Mouse (Mus musculus): ENCODE results near the gene Jpt1. TPM values are rescaled to one million over a fixed set of nuclear protein-coding genes. Genes with fewer than 3 reads are reported as not detected.

Jpt1 gene
- 320 TPM for polyA plus RNA-seq (2012; fragmentation: generic; extraction: Trizol)
- long read RNA-seq, experiment 1, partial matches to known transcripts, result 0 of 66 reads
- long read RNA-seq, experiment 1, other reads (novel, unspliced or antisense), result 61 of 66 reads
- long read RNA-seq, experiment 2, partial matches to known transcripts, result 4 of 18 reads
- long read RNA-seq, experiment 2, other reads (novel, unspliced or antisense), result 7 of 18 reads

GRCm38 (mm10) chr11:115514238-115514663 lies at the start of gene Jpt1:
TSS of gene Jpt1 (minus strand) at chr11:115514387.
- peak within 1 kb of the TSS; percentile 91 for H3ac ChIP-seq (ENCODE audit: control insufficient read depth, insufficient read length, low read depth)
- TF ChIP-seq MAX (IDR thresholded peaks at IDR 0.05) (no peak), CTCF (IDR thresholded peaks at IDR 0.05; ENCODE audit: control insufficient read depth, insufficient read depth, insufficient read length) (no peak), USF1 (IDR thresholded peaks at IDR 0.05; ENCODE audit: low read depth) (no peak)
- H3K36me3 ChIP-seq (ENCODE audit: control insufficient read depth, insufficient read depth), result peaks cover 5% of the 10 kb centered on the region
- H3K4me3 ChIP-seq (ENCODE audit: insufficient read depth, poor library complexity, severe bottlenecking), result peak within 1 kb of the TSS; percentile 95
- peaks cover 48% of the 10 kb centered on the region for H3K79me3 ChIP-seq (ENCODE audit: low read depth)
- peaks cover 51% of the 10 kb centered on the region for H3K79me2 ChIP-seq (ENCODE audit: control insufficient read depth, insufficient read depth)
- no peaks in the 10 kb centered on the region for H3K27me3 ChIP-seq (ENCODE audit: control insufficient read depth, insufficient read depth, insufficient read length)

GRCm38 (mm10) chr11:115563406-115563805 lies 49.2 kb upstream of the Jpt1 start:
- Histone ChIP-seq H3ac (ENCODE audit: control insufficient read depth, insufficient read length, low read depth) (no peak overlapping the region), H3K36me3 (ENCODE audit: control insufficient read depth, insufficient read depth) (peaks cover 33% of the 10 kb centered on the region), H3K79me2 (ENCODE audit: control insufficient read depth, insufficient read depth) (peaks cover 43% of the 10 kb centered on the region), H3K79me3 (ENCODE audit: low read depth) (peaks cover 37% of the 10 kb centered on the region), H3K4me3 (ENCODE audit: insufficient read depth, poor library complexity, severe bottlenecking) (no peak overlapping the region), H3K27me3 (ENCODE audit: control insufficient read depth, insufficient read depth, insufficient read length) (no peaks in the 10 kb centered on the region)
- TF ChIP-seq FOSL1 (IDR thresholded peaks at IDR 0.05; ENCODE audit: insufficient read depth, low read length, poor library complexity, severe bottlenecking) (no peak), MYOD1 (IDR thresholded peaks at IDR 0.05; ENCODE audit: control insufficient read depth, insufficient read length, low read depth) (no peak), MYOG (IDR thresholded peaks at IDR 0.05; ENCODE audit: control insufficient read depth, extremely low read depth, insufficient read length) (no peak), MAX (IDR thresholded peaks at IDR 0.05) (no peak), USF1 (IDR thresholded peaks at IDR 0.05; ENCODE audit: low read depth) (no peak), CTCF (IDR thresholded peaks at IDR 0.05; ENCODE audit: control insufficient read depth, insufficient read depth, insufficient read length) (no peak), CEBPB (IDR thresholded peaks at IDR 0.05; ENCODE audit: low read depth) (no peak)

GRCm38 (mm10) chr11:115555717-115556116 lies 41.5 kb upstream of the Jpt1 start:
- TF ChIP-seq CEBPB (IDR thresholded peaks at IDR 0.05; ENCODE audit: low read depth) (no peak), CTCF (IDR thresholded peaks at IDR 0.05; ENCODE audit: control insufficient read depth, insufficient read depth, insufficient read length) (no peak), MAX (IDR thresholded peaks at IDR 0.05) (no peak), MYOG (IDR thresholded peaks at IDR 0.05; ENCODE audit: control insufficient read depth, extremely low read depth, insufficient read length) (no peak), USF1 (IDR thresholded peaks at IDR 0.05; ENCODE audit: low read depth) (no peak), FOSL1 (IDR thresholded peaks at IDR 0.05; ENCODE audit: insufficient read depth, low read length, poor library complexity, severe bottlenecking) (no peak), MYOD1 (IDR thresholded peaks at IDR 0.05; ENCODE audit: control insufficient read depth, insufficient read length, low read depth) (no peak)
- Histone ChIP-seq H3K36me3 (ENCODE audit: control insufficient read depth, insufficient read depth) (no peaks in the 10 kb centered on the region), H3K27me3 (ENCODE audit: control insufficient read depth, insufficient read depth, insufficient read length) (no peaks in the 10 kb centered on the region), H3K4me3 (ENCODE audit: insufficient read depth, poor library complexity, severe bottlenecking) (no peak overlapping the region), H3K79me2 (ENCODE audit: control insufficient read depth, insufficient read depth) (no peaks in the 10 kb centered on the region), H3K79me3 (ENCODE audit: low read depth) (no peaks in the 10 kb centered on the region), H3ac (ENCODE audit: control insufficient read depth, insufficient read length, low read depth) (no peak overlapping the region)

- H3ac ChIP-seq (ENCODE audit: control insufficient read depth, insufficient read length, low read depth), result no peak overlapping the region
- H3K79me2 ChIP-seq (ENCODE audit: control insufficient read depth, insufficient read depth), result no peaks in the 10 kb centered on the region
- H3K4me3 ChIP-seq (ENCODE audit: insufficient read depth, poor library complexity, severe bottlenecking), result no peak overlapping the region
- H3K79me3 ChIP-seq (ENCODE audit: low read depth), result no peaks in the 10 kb centered on the region
- no peaks in the 10 kb centered on the region for H3K27me3 ChIP-seq (ENCODE audit: control insufficient read depth, insufficient read depth, insufficient read length)
- TF ChIP-seq CTCF (IDR thresholded peaks at IDR 0.05; ENCODE audit: control insufficient read depth, insufficient read depth, insufficient read length), result peak; percentile 9
- no peak for TF ChIP-seq MAX (IDR thresholded peaks at IDR 0.05)
- H3K36me3 ChIP-seq (ENCODE audit: control insufficient read depth, insufficient read depth), result no peaks in the 10 kb centered on the region
Observed at GRCm38 (mm10) chr11:115552783-115553182, 38.6 kb upstream of the Jpt1 start.

GRCm38 (mm10) chr11:115543571-115543970 lies 29.4 kb upstream of the Jpt1 start:
- TF ChIP-seq CEBPB (IDR thresholded peaks at IDR 0.05; ENCODE audit: low read depth) (peak; percentile 85), MAX (IDR thresholded peaks at IDR 0.05) (no peak)
- Histone ChIP-seq H3K4me3 (ENCODE audit: insufficient read depth, poor library complexity, severe bottlenecking) (no peak overlapping the region), H3K27me3 (ENCODE audit: control insufficient read depth, insufficient read depth, insufficient read length) (no peaks in the 10 kb centered on the region)

GRCm38 (mm10) chr11:115538045-115538444 lies 23.9 kb upstream of the Jpt1 start:
- Histone ChIP-seq H3K27me3 (ENCODE audit: control insufficient read depth, insufficient read depth, insufficient read length) (no peaks in the 10 kb centered on the region), H3K79me3 (ENCODE audit: low read depth) (peaks cover 24% of the 10 kb centered on the region), H3K79me2 (ENCODE audit: control insufficient read depth, insufficient read depth) (peaks cover 31% of the 10 kb centered on the region), H3K36me3 (ENCODE audit: control insufficient read depth, insufficient read depth) (peaks cover 15% of the 10 kb centered on the region), H3K4me3 (ENCODE audit: insufficient read depth, poor library complexity, severe bottlenecking) (no peak overlapping the region), H3ac (ENCODE audit: control insufficient read depth, insufficient read length, low read depth) (no peak overlapping the region)
- TF ChIP-seq MYOG (IDR thresholded peaks at IDR 0.05; ENCODE audit: control insufficient read depth, extremely low read depth, insufficient read length) (no peak), USF1 (IDR thresholded peaks at IDR 0.05; ENCODE audit: low read depth) (no peak), CTCF (IDR thresholded peaks at IDR 0.05; ENCODE audit: control insufficient read depth, insufficient read depth, insufficient read length) (no peak), MAX (IDR thresholded peaks at IDR 0.05) (no peak), MYOD1 (IDR thresholded peaks at IDR 0.05; ENCODE audit: control insufficient read depth, insufficient read length, low read depth) (no peak), CEBPB (IDR thresholded peaks at IDR 0.05; ENCODE audit: low read depth) (no peak), FOSL1 (IDR thresholded peaks at IDR 0.05; ENCODE audit: insufficient read depth, low read length, poor library complexity, severe bottlenecking) (no peak)

More at GRCm38 (mm10) chr11:115543571-115543970, 29.4 kb upstream of the Jpt1 start:
- H3K79me2 ChIP-seq (ENCODE audit: control insufficient read depth, insufficient read depth), result no peaks in the 10 kb centered on the region
- H3ac ChIP-seq (ENCODE audit: control insufficient read depth, insufficient read length, low read depth), result no peak overlapping the region
- no peaks in the 10 kb centered on the region for H3K36me3 ChIP-seq (ENCODE audit: control insufficient read depth, insufficient read depth)
- H3K79me3 ChIP-seq (ENCODE audit: low read depth), result no peaks in the 10 kb centered on the region
